Mouse (Mus musculus): ENCODE results near the gene Cfap61.

DNA sequence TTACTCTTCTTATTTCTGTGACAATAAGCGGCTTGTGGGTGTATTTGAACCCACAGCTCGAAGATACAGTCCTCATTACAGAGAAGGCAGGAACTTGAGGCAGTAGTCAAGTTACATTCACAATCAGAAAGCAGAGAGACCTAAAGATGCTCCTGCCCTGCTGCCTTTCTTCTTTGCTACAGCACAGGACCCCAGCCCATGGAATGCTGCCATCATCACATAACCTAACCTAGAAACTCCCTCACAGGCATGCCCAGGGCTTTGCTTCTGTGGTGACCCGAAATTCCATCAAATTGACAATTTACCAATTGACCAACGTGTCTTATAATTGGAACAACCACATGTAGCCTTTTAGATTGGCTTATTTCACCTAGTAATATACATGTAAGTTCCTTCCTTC is 212.7 kb downstream of the Cfap61 start:
- no peak for TF ChIP-seq CTCF (IDR thresholded peaks at IDR 0.05; ENCODE audit: low read depth)
- TF ChIP-seq EP300 (optimal IDR thresholded peaks at IDR 0.05): no peak

Data from stomach, postnatal 0 days (tissue).